Mouse (Mus musculus) ES-E14 (cell line): ENCODE results near the gene Ebpl. TPM values are rescaled to one million over a fixed set of nuclear protein-coding genes. Genes with fewer than 3 reads are reported as not detected.

Source experiments
- DNase-seq: peaks from one replicate; pipeline ENCODE4 v3.0.0-alpha.2; 2013; ENCODE audit warnings: low read depth, low spot score
- H3K27ac ChIP-seq: 2 replicates; pipeline ENCODE4 v1.5.1; 2012; ENCODE audit warnings: low read depth, mild to moderate bottlenecking, low read length, moderate library complexity, mixed read lengths; ENCODE audit not compliant: poor library complexity, insufficient read depth, severe bottlenecking
- H3K36me3 ChIP-seq: 2 replicates; pipeline ENCODE4 v1.6.1; 2012; ENCODE audit warnings: mild to moderate bottlenecking, low read length, moderate library complexity, mixed read lengths; ENCODE audit not compliant: control insufficient read depth, poor library complexity, insufficient read depth, severe bottlenecking
- H3K4me1 ChIP-seq, 2 experiments: fragments of 150-350 bp in 1 of 2; sonication (generic) in 1 of 2; 2 replicates each; pipeline ENCODE4 v1.6.1; 2012; ENCODE audit warnings: low read length in 2 of 2, mild to moderate bottlenecking in 1 of 2, mixed read lengths in 1 of 2; ENCODE audit not compliant: control insufficient read depth in 2 of 2, insufficient read depth in 2 of 2, poor library complexity in 1 of 2
- H3K4me3 ChIP-seq, 2 experiments: fragments of 150-350 bp in 1 of 2; sonication (generic) in 1 of 2; 2 replicates each; pipeline ENCODE4 v1.5.1; 2012; ENCODE audit warnings: low read length in 2 of 2, low read depth in 1 of 2, mild to moderate bottlenecking in 1 of 2, mixed read lengths in 1 of 2; ENCODE audit not compliant: insufficient read depth in 1 of 2, poor library complexity in 1 of 2, severe bottlenecking in 1 of 2
- H3K9ac ChIP-seq: 2 replicates; pipeline ENCODE4 v1.6.1; 2012; ENCODE audit warnings: low read depth, mild to moderate bottlenecking, low read length, mixed read lengths; ENCODE audit not compliant: poor library complexity, insufficient read depth, severe bottlenecking
- H3K9me3 ChIP-seq: fragments of 150-350 bp; sonication (generic); 2 replicates; pipeline ENCODE4 v1.6.1; 2012; ENCODE audit warnings: low read depth, mild to moderate bottlenecking, low read length; ENCODE audit not compliant: control insufficient read depth, insufficient read depth
- CHD2 ChIP-seq: IDR thresholded peaks from 2 replicates; pipeline ENCODE4 v1.6.1; 2014; ENCODE audit warnings: mild to moderate bottlenecking, low read depth, low read length, inconsistent platforms
- HCFC1 ChIP-seq: IDR thresholded peaks from 2 replicates; pipeline ENCODE4 v1.6.1; 2012; ENCODE audit warnings: low read length, inconsistent platforms, borderline replicate concordance; ENCODE audit not compliant: insufficient read depth
- MAFK ChIP-seq: IDR thresholded peaks from 2 replicates; pipeline ENCODE4 v1.6.1; 2014; ENCODE audit warnings: mild to moderate bottlenecking, low read depth, low read length, inconsistent platforms; ENCODE audit not compliant: insufficient read depth
- ZC3H11A ChIP-seq: IDR thresholded peaks from 2 replicates; pipeline ENCODE4 v1.6.1; 2012; ENCODE audit warnings: low read depth, mild to moderate bottlenecking, inconsistent platforms, low read length, borderline replicate concordance
- ZNF384 ChIP-seq: IDR thresholded peaks from 2 replicates; pipeline ENCODE4 v1.6.1; 2012; ENCODE audit warnings: low read depth, low read length, inconsistent platforms
- in situ Hi-C, 2 experiments: fragments of 600-800 bp; cut with MboI; formaldehyde crosslinking; loops; one replicate each; pipeline ENCODE4 v1.15.1; 2025; ENCODE audit warnings: low sequenced_read_pairs in 2 of 2, inconsistent platforms in 1 of 2; ENCODE audit not compliant: unreplicated experiment in 2 of 2
- total RNA-seq: library from RNA; depleted of rRNA; stranded (reverse); fragments of 300-350 nt; gene quantifications from 2 replicates; pipeline ENCODE4 v1.2.3, GENCODE M21; 2012; rRNA removed

Ebpl gene
- total RNA-seq, 1 experiment: 4.0 TPM

DNA sequence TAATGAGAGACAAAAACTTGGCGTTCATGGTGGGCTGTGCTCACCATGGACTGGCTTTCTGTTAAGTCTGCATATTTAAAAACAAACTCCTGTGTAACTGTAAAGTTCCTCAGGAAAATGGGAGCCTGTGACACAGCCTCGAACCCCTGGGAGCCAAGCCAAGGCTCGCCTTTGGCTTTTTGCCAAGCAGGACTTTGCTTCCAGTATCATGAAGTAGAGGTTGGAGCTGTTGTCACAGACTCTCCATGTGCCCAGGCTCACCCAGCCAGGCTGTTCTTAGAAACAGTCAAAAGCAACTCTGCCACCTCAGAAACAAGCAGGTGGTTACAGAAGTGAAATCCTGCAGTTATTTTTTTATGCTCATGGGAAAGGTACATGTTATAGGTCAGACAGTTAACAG, 69.6 kb downstream of the Ebpl start:
- no peak for TF ChIP-seq MAFK
- TF ChIP-seq CHD2: no peak
- no peak for TF ChIP-seq ZNF384
- no peak for TF ChIP-seq HCFC1
- TF ChIP-seq ZC3H11A: no peak
- in situ Hi-C loops: loop anchor here in 1 of 2 experiments (10.0 kb wide), 1 partner anchor 496 kb away; no protein-coding TSS in a partner anchor
- no peak for DNase-seq

DNA sequence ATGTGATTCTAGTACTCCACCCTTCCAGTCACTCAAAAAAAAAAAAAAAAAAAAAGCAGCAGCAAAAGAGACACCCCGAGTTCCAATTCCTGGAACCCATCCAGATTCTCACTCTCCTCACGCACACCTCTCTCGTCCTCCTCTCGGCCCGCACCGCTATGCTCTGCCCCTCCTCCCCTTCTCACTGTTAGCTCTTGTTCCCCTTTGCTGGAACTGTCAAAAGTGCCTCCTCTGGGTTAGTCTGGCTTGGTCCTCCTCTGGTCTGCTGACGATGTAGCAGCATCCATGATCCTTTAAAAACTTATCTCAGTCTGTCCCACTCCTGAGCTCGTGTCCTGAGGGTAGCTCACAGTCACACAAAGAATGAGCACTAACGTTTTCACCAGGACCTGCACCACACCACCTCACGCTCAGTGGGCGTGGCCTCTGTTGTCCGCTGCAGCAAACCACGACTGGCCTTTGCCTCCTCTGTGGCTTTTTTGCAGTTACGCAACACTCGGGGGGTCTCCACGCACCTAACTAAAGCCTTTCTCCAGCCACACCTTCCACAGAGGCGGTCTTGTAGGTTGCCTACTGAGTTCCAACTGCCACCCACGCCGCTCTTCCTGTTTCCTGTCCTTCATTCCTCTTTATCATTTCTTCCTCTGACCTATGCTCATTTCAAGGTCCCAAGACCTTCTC, 71.5 kb downstream of the Ebpl start:
- Histone ChIP-seq H3K36me3 (no peaks in the 10 kb centered on the region), H3K4me3 (no peak overlapping the region), H3K9ac (no peak overlapping the region), H3K9me3 (no peaks in the 10 kb centered on the region), H3K4me1 (no peaks in the 10 kb centered on the region), H3K27ac (no peak overlapping the region)
- no peak for TF ChIP-seq HCFC1
- TF ChIP-seq CHD2: no peak
- no peak for TF ChIP-seq MAFK
- TF ChIP-seq ZC3H11A: no peak
- no peak for TF ChIP-seq ZNF384
- in situ Hi-C loops: no loop called here
- no peak for DNase-seq

More for the DNA sequence above, 69.6 kb downstream of the Ebpl start:
- Histone ChIP-seq H3K9me3 (no peaks in the 10 kb centered on the region), H3K9ac (no peak overlapping the region), H3K4me3 (no peak overlapping the region), H3K36me3 (no peaks in the 10 kb centered on the region), H3K27ac (no peak overlapping the region), H3K4me1 (no peaks in the 10 kb centered on the region)

Other genes with a start within 250 kb of the Ebpl start
- 8.3 and 13.8 TPM in 2 replicates for gene Sacs, start 222.0 kb downstream of the Ebpl start, total RNA-seq
- 0.13 TPM in 1 of 2 replicates, not detected in the other for gene Sgcg, start 101.9 kb downstream of the Ebpl start, total RNA-seq
- not detected in 2 replicates for gene Arl11, start 50.7 kb downstream of the Ebpl start, total RNA-seq
- 38.0 and 51.7 TPM in 2 replicates for gene Kpna3, start 79.4 kb upstream of the Ebpl start, total RNA-seq
- 5.1 and 6.0 TPM in 2 replicates for gene Spryd7, start 196.4 kb upstream of the Ebpl start, total RNA-seq
- gene Trim13, start 237.8 kb upstream of the Ebpl start, total RNA-seq: 19.1 and 57.9 TPM in 2 replicates
- 0.27 and 1.2 TPM in 2 replicates for gene Kcnrg, start 247.0 kb upstream of the Ebpl start, total RNA-seq